Mouse (Mus musculus) midbrain, embryonic 16.5 days (tissue): ENCODE measurements around the gene Tcf7. TPM values are rescaled to one million over a fixed set of nuclear protein-coding genes. Genes with fewer than 3 reads are reported as not detected.
A peak's percentile ranks its signal among the peaks of the same experiment; 100 is the strongest.

Experiments used
- ATAC-seq: fragments of 200-750 bp; cut with Nextera tagmentation; 2 replicates; pipeline ENCODE4 v1.8.0; 2017; ENCODE audit warnings: moderate TSS enrichment
- H3K27ac ChIP-seq: fragments of 300-500 bp; sonication (generic); 2 replicates; pipeline ENCODE4 v1.5.1; 2014; ENCODE audit warnings: mild to moderate bottlenecking, low read length, mixed read lengths
- H3K27me3 ChIP-seq: fragments of 300-500 bp; sonication (generic); 2 replicates; pipeline ENCODE4 v1.6.1; 2014; ENCODE audit warnings: low read depth, low read length, mixed read lengths; ENCODE audit not compliant: control insufficient read depth, insufficient read depth
- H3K36me3 ChIP-seq: fragments of 300-500 bp; sonication (generic); 2 replicates; pipeline ENCODE4 v1.6.1; 2014; ENCODE audit warnings: mild to moderate bottlenecking, low read length, moderate library complexity, mixed read lengths; ENCODE audit not compliant: control insufficient read depth, insufficient read depth
- H3K4me1 ChIP-seq: fragments of 300-500 bp; sonication (generic); 2 replicates; pipeline ENCODE4 v1.6.1; 2014; ENCODE audit warnings: mild to moderate bottlenecking, low read length, mixed read lengths; ENCODE audit not compliant: control insufficient read depth, insufficient read depth
- H3K4me2 ChIP-seq: fragments of 300-500 bp; sonication (generic); 2 replicates; pipeline ENCODE4 v1.6.1; 2014; ENCODE audit warnings: mild to moderate bottlenecking, low read length, mixed read lengths
- H3K4me3 ChIP-seq: fragments of 300-500 bp; sonication (generic); 2 replicates; pipeline ENCODE4 v1.5.1; 2014; ENCODE audit warnings: low read depth, mild to moderate bottlenecking, low read length, moderate library complexity, mixed read lengths
- H3K9ac ChIP-seq: fragments of 300-500 bp; sonication (generic); 2 replicates; pipeline ENCODE4 v1.6.1; 2014; ENCODE audit warnings: low read depth, low read length, mixed read lengths
- H3K9me3 ChIP-seq: fragments of 300-500 bp; sonication (generic); replicated peaks from 2 replicates; pipeline ENCODE4 v1.6.1; 2014; ENCODE audit warnings: mild to moderate bottlenecking, low read length, mixed read lengths; ENCODE audit not compliant: control insufficient read depth, poor library complexity, severe bottlenecking
- WGBS: fragments of 180-500 bp; shearing (Covaris S2); extraction: QIAGEN DNeasy Blood & Tissue Kit; methylation state at CpG from one replicate; pipeline ENCODE4 v1.1.7; 2014; 5-methylcytosine and 5-hydroxymethylcytosine counted together
- polyA plus RNA-seq: library from polyadenylated mRNA; unstranded; fragments of >200 nt; fragmentation: Nextera tagmentation; extraction: Ambion mirVana; gene quantifications from 2 replicates; pipeline ENCODE4 v1.2.1, GENCODE M21; 2015

The Tcf7 gene
- polyA plus RNA-seq, 1 experiment from 2014 or later, result 2.3 TPM

DNA sequence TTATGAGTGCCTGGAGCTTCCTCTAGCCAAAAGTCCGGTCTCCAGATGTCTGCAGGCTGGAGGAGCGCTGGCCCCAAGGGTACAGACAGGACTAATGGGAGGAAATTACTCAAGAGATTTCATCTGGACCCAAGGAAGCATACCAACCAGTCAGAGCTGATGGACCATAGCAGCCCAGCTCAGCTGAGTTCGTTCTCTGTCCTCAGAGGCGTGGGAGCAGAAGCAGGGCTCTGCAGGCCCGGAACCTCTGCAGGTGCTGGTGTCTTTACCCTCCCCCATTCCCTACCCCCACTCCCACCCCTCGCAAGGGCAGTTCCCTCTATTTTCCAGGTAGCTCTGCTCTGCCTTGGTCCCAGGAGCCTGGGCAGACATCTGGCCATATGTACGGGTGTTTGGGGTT is 9.5 kb upstream of the Tcf7 start:
- 84% methylated on average over 7 of the region's 7 CpGs for WGBS
- Histone ChIP-seq H3K4me3 (no peak overlapping the region), H3K4me1 (no peaks in the 10 kb centered on the region), H3K9me3 (no peaks in the 10 kb centered on the region), H3K27ac (no peak overlapping the region), H3K36me3 (no peaks in the 10 kb centered on the region), H3K4me2 (no peak overlapping the region), H3K27me3 (no peaks in the 10 kb centered on the region), H3K9ac (no peak overlapping the region)
- ATAC-seq, result no peak

DNA sequence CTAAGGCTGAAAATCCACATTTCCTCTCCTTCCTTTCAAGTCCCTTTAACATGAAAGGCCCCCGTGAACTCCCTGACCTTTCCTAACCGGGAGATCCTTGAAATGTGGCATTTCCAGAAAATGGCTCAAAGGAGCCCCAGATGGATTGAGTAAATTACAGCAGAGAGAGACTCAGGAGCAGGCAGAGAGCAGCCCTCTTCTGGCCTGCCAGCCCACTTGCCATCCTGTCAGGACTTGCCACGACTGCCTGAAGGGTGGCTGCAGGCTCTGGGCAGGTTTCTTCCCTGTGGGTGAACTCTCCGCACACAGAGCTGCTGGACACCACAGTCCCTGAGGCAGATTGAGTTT is 4.1 kb upstream of the Tcf7 start:
- Histone ChIP-seq H3K4me3 (no peak overlapping the region), H3K4me1 (peaks cover 21% of the 10 kb centered on the region), H3K9me3 (no peaks in the 10 kb centered on the region), H3K27me3 (peaks cover 23% of the 10 kb centered on the region), H3K9ac (no peak overlapping the region), H3K4me2 (no peak overlapping the region), H3K36me3 (no peaks in the 10 kb centered on the region), H3K27ac (no peak overlapping the region)
- WGBS, result 16% methylated on average over 4 of the region's 4 CpGs
- no peak for ATAC-seq

DNA sequence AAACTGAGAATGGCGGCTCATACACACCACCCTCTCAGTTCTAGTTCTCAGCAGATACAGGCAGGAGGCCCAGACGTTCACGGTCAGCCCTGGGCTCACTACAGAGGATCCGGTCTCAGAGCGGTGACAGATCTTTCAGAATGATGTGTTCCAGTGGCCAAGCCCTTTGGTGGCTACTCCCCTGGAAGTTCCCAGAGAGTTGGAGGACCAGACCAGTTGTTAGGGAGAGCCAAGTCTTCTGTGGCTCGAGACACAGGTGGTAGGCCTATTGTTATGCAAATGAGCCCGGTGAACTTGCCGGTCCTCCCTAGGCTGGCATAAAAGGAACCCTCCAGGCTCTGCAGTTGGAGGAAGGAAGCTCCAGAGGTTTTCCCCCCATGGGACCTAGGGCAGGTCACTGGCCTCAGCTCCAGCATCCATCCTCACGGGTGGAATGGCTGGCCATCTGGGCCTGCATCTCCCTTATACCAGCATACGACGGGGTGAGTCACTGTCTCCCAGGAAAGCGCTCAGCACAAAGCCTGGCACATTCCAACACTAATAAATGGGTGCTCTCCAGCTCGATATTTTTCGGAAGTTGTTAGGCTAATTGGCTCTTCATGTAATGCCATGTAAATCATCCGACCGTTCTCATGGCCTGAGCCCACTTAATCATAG is 3.6 kb upstream of the Tcf7 start:
- no peak for ATAC-seq
- no peaks in the 10 kb centered on the region for H3K9me3 ChIP-seq
- peaks cover 23% of the 10 kb centered on the region for H3K27me3 ChIP-seq
- WGBS, result 11% methylated on average over 16 of the region's 16 CpGs
- H3K27ac ChIP-seq, result no peak overlapping the region
- H3K9ac ChIP-seq, result no peak overlapping the region
- H3K36me3 ChIP-seq, result no peaks in the 10 kb centered on the region
- peaks cover 21% of the 10 kb centered on the region for H3K4me1 ChIP-seq
- H3K4me3 ChIP-seq, result no peak overlapping the region
- no peak overlapping the region for H3K4me2 ChIP-seq

DNA sequence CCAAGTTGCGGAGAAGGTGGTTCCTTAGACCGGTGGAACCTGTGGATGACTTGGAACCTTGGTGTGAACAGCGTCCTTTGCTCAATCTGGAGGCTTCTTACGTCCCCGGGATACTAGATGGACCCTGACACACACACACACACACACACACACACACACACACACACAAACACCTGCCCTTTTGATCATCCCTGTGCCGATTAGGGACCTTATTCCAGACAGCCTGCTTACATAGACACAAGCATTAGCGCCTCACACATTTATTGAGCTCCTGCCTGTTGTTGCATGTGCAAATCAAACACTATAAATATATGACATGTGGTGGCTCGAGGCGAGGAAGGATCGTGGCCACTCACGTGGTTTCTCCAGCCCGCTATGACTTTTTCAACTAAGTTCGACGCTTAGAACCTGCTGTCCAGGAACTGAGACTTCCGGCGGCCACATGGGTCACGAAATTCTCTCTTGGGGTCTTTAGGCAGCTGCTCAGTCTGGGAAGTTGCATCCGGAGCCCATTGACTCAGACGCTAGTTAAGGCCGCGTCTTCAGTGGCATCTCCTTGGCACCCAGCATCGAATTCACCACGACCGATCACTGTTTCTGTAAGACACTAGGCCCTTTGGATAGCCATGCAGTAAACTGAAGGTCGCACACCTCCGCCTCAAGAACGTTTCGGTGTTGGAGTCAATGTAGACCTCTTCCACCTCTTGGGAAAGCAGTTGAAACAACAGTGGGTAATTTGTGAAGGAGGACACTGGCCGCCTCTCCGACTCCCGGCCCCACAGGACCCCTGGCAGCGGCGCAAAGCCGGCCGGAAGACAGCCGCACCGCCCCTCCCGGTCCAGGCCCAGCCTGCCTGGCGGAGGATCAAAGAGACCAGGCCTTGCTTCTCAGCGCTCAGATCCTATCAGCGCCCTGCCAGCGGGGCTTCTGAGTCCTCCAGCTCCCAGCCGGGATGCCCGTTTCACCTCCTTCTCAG is 1.1 kb upstream of the Tcf7 start:
- Histone ChIP-seq H3K4me3 (peak overlapping the region; percentile 68), H3K27me3 (peaks cover 27% of the 10 kb centered on the region), H3K4me1 (peaks cover 21% of the 10 kb centered on the region), H3K9ac (peak overlapping the region; percentile 31; the same call in 1 of the 2 replicates), H3K4me2 (peak overlapping the region; percentile 97), H3K27ac (no peak overlapping the region; the same call in 1 of the 2 replicates), H3K9me3 (no peaks in the 10 kb centered on the region), H3K36me3 (no peaks in the 10 kb centered on the region)
- 6% methylated on average over 44 of the region's 44 CpGs for WGBS
- 0 out of 2 replicates have a peak, but pooled peaks have one; percentile 34 for ATAC-seq

DNA sequence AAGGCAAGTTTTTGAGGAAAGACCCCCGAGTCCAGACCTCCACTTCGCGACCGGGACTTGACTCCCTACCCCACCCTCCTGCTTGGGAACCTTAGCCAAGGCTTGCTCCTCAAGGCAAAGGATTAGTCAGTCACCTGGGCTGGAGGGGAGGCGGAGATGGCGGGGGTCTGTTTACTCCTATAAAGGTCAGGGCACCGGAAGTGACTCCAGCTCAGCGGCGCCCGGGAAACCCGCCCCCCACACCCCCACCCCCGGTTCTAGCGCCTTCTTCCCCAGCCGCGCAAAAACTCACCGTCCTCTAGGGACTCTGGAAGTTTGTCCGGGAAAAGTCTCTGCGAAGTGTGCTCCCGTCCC is 417 bp downstream of the Tcf7 start:
- H3K9ac ChIP-seq, result peak overlapping the region; percentile 72
- peaks cover 21% of the 10 kb centered on the region for H3K4me1 ChIP-seq
- H3K4me3 ChIP-seq, result peak overlapping the region; percentile 68
- H3K4me2 ChIP-seq, result peak overlapping the region; percentile 97
- WGBS, result 0% methylated on average over 19 of the region's 19 CpGs
- no peak overlapping the region for H3K27ac ChIP-seq
- H3K36me3 ChIP-seq, result no peaks in the 10 kb centered on the region
- no peaks in the 10 kb centered on the region for H3K9me3 ChIP-seq
- H3K27me3 ChIP-seq, result peaks cover 27% of the 10 kb centered on the region
- no peak for ATAC-seq

- no peaks in the 10 kb centered on the region for H3K9me3 ChIP-seq
- no peak for ATAC-seq
Measured at GRCm38 (mm10) chr11:52281568-52282328, 1.1 kb downstream of the Tcf7 start.

GRCm38 (mm10) chr11:52280566-52281455 is 2.0 kb downstream of the Tcf7 start:
- no peak overlapping the region for H3K27ac ChIP-seq
- no peak overlapping the region for H3K9ac ChIP-seq
- no peaks in the 10 kb centered on the region for H3K9me3 ChIP-seq
- 89% methylated on average over 11 of the region's 11 CpGs for WGBS
- no peak overlapping the region for H3K4me2 ChIP-seq
- H3K36me3 ChIP-seq, result no peaks in the 10 kb centered on the region
- no peak overlapping the region for H3K4me3 ChIP-seq
- ATAC-seq, result no peak
- H3K27me3 ChIP-seq, result peaks cover 23% of the 10 kb centered on the region
- peaks cover 21% of the 10 kb centered on the region for H3K4me1 ChIP-seq

More at GRCm38 (mm10) chr11:52281568-52282328, 1.1 kb downstream of the Tcf7 start:
- Histone ChIP-seq H3K27me3 (peaks cover 27% of the 10 kb centered on the region), H3K36me3 (no peaks in the 10 kb centered on the region), H3K4me2 (peak overlapping the region; percentile 10; the same call in 1 of the 2 replicates), H3K4me1 (peaks cover 21% of the 10 kb centered on the region), H3K27ac (no peak overlapping the region), H3K4me3 (no peak overlapping the region), H3K9ac (no peak overlapping the region)
- 62% methylated on average over 19 of the region's 19 CpGs for WGBS

GRCm38 (mm10) chr11:52279611-52280145 is 3.1 kb downstream of the Tcf7 start:
- 96% methylated on average over 8 of the region's 8 CpGs for WGBS
- Histone ChIP-seq H3K4me1 (peaks cover 20% of the 10 kb centered on the region), H3K4me3 (no peak overlapping the region), H3K27me3 (peaks cover 13% of the 10 kb centered on the region), H3K4me2 (no peak overlapping the region), H3K9ac (no peak overlapping the region), H3K36me3 (no peaks in the 10 kb centered on the region), H3K27ac (no peak overlapping the region), H3K9me3 (no peaks in the 10 kb centered on the region)
- ATAC-seq, result no peak
